Mouse (Mus musculus): ENCODE data around the gene Rcc1.
"Not testable (repeated sequence)": the region's sequence is repeated elsewhere in the genome, so short reads cannot be mapped to it uniquely, and the experiment has no call there.

Rcc1 gene

GRCm38 (mm10) chr4:132312627-132313026, 40.8 kb downstream of the Rcc1 start:
- DNase-seq (ENCODE audit: low read depth, low spot score), result no peak

GRCm38 (mm10) chr4:132311801-132312200, 41.6 kb downstream of the Rcc1 start:
- peak; percentile 32 for DNase-seq (ENCODE audit: low read depth, low spot score)

GRCm38 (mm10) chr4:132311209-132311608, 42.2 kb downstream of the Rcc1 start:
- DNase-seq (ENCODE audit: low read depth, low spot score), result peak; percentile 33

GRCm38 (mm10) chr4:132309849-132310472, 43.4 kb downstream of the Rcc1 start:
- DNase-seq (ENCODE audit: low read depth, low spot score), result peak; percentile 70

GRCm38 (mm10) chr4:132309140-132309848, 44.1 kb downstream of the Rcc1 start:
- DNase-seq (ENCODE audit: low read depth, low spot score), result no peak

GRCm38 (mm10) chr4:132308437-132309139, 44.8 kb downstream of the Rcc1 start:
- peak; percentile 94 for DNase-seq (ENCODE audit: low read depth, low spot score)

GRCm38 (mm10) chr4:132306004-132306403, 47.4 kb downstream of the Rcc1 start:
- no peak for DNase-seq (ENCODE audit: low read depth, low spot score)

GRCm38 (mm10) chr4:132305276-132305675, 48.1 kb downstream of the Rcc1 start:
- no peak for DNase-seq (ENCODE audit: low read depth, low spot score)

- not testable (repeated sequence) for DNase-seq (ENCODE audit: low read depth, low spot score)
These were observed 49.9 kb downstream of the Rcc1 start for GRCm38 (mm10) chr4:132303484-132303883.

- peak; percentile 74 for DNase-seq (ENCODE audit: low read depth, low spot score)
These were observed 50.4 kb downstream of the Rcc1 start, which contains the start of gene Rab42 for GRCm38 (mm10) chr4:132302939-132303479. Gene Rab42, minus strand, starts transcription at chr4:132303385.

- peak; percentile 53 for DNase-seq (ENCODE audit: low read depth, low spot score)
These were observed 51.2 kb downstream of the Rcc1 start for GRCm38 (mm10) chr4:132301965-132302938.

GRCm38 (mm10) chr4:132301486-132301885, 51.9 kb downstream of the Rcc1 start:
- DNase-seq (ENCODE audit: low read depth, low spot score), result no peak

- DNase-seq (ENCODE audit: low read depth, low spot score), result no peak
These were observed 53.6 kb downstream of the Rcc1 start for GRCm38 (mm10) chr4:132299849-132300248.

- DNase-seq (ENCODE audit: low read depth, low spot score), result no peak
These were observed 57.6 kb downstream of the Rcc1 start for GRCm38 (mm10) chr4:132295696-132296390.

- no peak for DNase-seq (ENCODE audit: low read depth, low spot score)
These were observed 59.6 kb downstream of the Rcc1 start for GRCm38 (mm10) chr4:132293682-132294240.

- peak; percentile 38 for DNase-seq (ENCODE audit: low read depth, low spot score)
These were observed 60.4 kb downstream of the Rcc1 start for GRCm38 (mm10) chr4:132292988-132293387.

GRCm38 (mm10) chr4:132291624-132292335, 61.6 kb downstream of the Rcc1 start:
- DNase-seq (ENCODE audit: low read depth, low spot score), result no peak

GRCm38 (mm10) chr4:132291056-132291455, 62.3 kb downstream of the Rcc1 start:
- DNase-seq (ENCODE audit: low read depth, low spot score), result no peak

- DNase-seq (ENCODE audit: low read depth, low spot score), result not testable (repeated sequence)
These were observed 64.6 kb downstream of the Rcc1 start for GRCm38 (mm10) chr4:132288840-132289239.
